Mouse (Mus musculus): ENCODE data around the gene Mettl15. TPM values are rescaled to one million over a fixed set of nuclear protein-coding genes. Genes with fewer than 3 reads are reported as not detected.

The Mettl15 gene
- polyA plus RNA-seq, 1 experiment from 2014 or later: 10.8 TPM

Small RNA genes within 50 kb of the gene (microRNA-seq; reads per million reads assigned to microRNA genes)
- not detected for gene Gm24115

Other genes with a start within 250 kb of the Mettl15 start
- 14.5 and 15.2 TPM in 2 replicates for gene Kif18a, start within 50 bp of the Mettl15 start, polyA plus RNA-seq (2015; fragmentation: Nextera tagmentation; extraction: Ambion mirVana)